Mouse (Mus musculus) G1E (cell line): ENCODE measurements at regions not wholly inside any gene's neighbourhood (a gene's known extent, or its start where the extent isn't known, plus 50 kb on each side); places are given as distances from the start of the nearest gene placed in this dataset.
"Not testable (repeated sequence)": the region's sequence is repeated elsewhere in the genome, so short reads cannot be mapped to it uniquely, and the experiment has no call there.

Source experiments
- ATAC-seq: 2 replicates; pipeline ENCODE4 v1.8.0; 2016; ENCODE audit warnings: mild to moderate bottlenecking; ENCODE audit not compliant: insufficient number of reproducible peaks, poor library complexity, low FRiP score, severe bottlenecking; ENCODE audit errors: extremely low read depth
- DNase-seq: peaks from one replicate; pipeline ENCODE4 v3.0.0; 2012; ENCODE audit warnings: low spot score
- H3K27me3 ChIP-seq: 2 replicates; pipeline ENCODE4 v1.6.1; 2012; ENCODE audit warnings: mild to moderate bottlenecking, low read length, inconsistent platforms; ENCODE audit not compliant: insufficient read depth
- H3K36me3 ChIP-seq: replicated peaks from 2 replicates; pipeline ENCODE3; 2012; ENCODE audit warnings: mild to moderate bottlenecking, inconsistent platforms
- H3K4me1 ChIP-seq: 2 replicates; pipeline ENCODE4 v1.6.1; 2012; ENCODE audit warnings: low read depth, low read length, inconsistent platforms, mixed read lengths; ENCODE audit not compliant: insufficient read depth
- H3K4me3 ChIP-seq: 2 replicates; pipeline ENCODE4 v1.5.1; 2012; ENCODE audit warnings: low read depth, mild to moderate bottlenecking, inconsistent platforms, low read length, moderate library complexity, mixed read lengths
- H3K9me3 ChIP-seq: replicated peaks from 2 replicates; pipeline ENCODE4 v1.6.1; 2012; ENCODE audit warnings: inconsistent platforms
- CTCF ChIP-seq: IDR thresholded peaks from 2 replicates; pipeline ENCODE4 v1.5.1; 2012; ENCODE audit warnings: low read depth, low read length, inconsistent platforms, mixed read lengths
- GATA1 ChIP-seq: IDR thresholded peaks from 2 replicates; pipeline ENCODE4 v1.6.1; 2012; ENCODE audit warnings: borderline replicate concordance, low read length, inconsistent platforms, mixed read lengths
- GATA2 ChIP-seq: IDR thresholded peaks from 2 replicates; pipeline ENCODE4 v1.6.1; 2012; ENCODE audit warnings: low read depth, low read length, inconsistent platforms, borderline replicate concordance
- POLR2AphosphoS5 ChIP-seq: IDR thresholded peaks from 2 replicates; pipeline ENCODE4 v1.6.1; 2012; ENCODE audit warnings: low read depth, low read length, inconsistent platforms; ENCODE audit not compliant: insufficient replicate concordance
- TAL1 ChIP-seq: conservative IDR thresholded peaks from 2 replicates; pipeline ENCODE4 v1.6.1; 2012; ENCODE audit warnings: low read depth, low read length, inconsistent platforms, mixed read lengths

- TF ChIP-seq CTCF (no peak), GATA1 (no peak), POLR2AphosphoS5 (no peak), GATA2 (no peak), TAL1 (no peak)
- no peak for ATAC-seq
- Histone ChIP-seq H3K4me1 (no peaks in the 10 kb centered on the region), H3K9me3 (peaks cover 8% of the 10 kb centered on the region), H3K36me3 (no peaks in the 10 kb centered on the region), H3K27me3 (no peaks in the 10 kb centered on the region), H3K4me3 (no peak overlapping the region)
- no peak for DNase-seq
Measured at GRCm38 (mm10) chr7:69167456-69167855, 418.4 kb upstream of the Arrdc4 start.

GRCm38 (mm10) chr7:69161916-69162315 lies 412.9 kb upstream of the Arrdc4 start:
- ATAC-seq = no peak
- no peak for TF ChIP-seq GATA2
- TF ChIP-seq TAL1 = no peak
- TF ChIP-seq GATA1 = no peak
- no peak for TF ChIP-seq CTCF
- no peak for TF ChIP-seq POLR2AphosphoS5
- Histone ChIP-seq H3K4me1 (no peaks in the 10 kb centered on the region), H3K27me3 (no peaks in the 10 kb centered on the region), H3K36me3 (no peaks in the 10 kb centered on the region), H3K9me3 (0 out of 2 replicates have a peak, but pooled peaks cover 2% of the 10 kb centered on the region), H3K4me3 (no peak overlapping the region)
- no peak for DNase-seq

GRCm38 (mm10) chr7:69142351-69142750 lies 393.3 kb upstream of the Arrdc4 start:
- 0 out of 2 replicates have a peak, but pooled peaks cover 3% of the 10 kb centered on the region for H3K9me3 ChIP-seq
- ATAC-seq (no peak), DNase-seq (no peak)
- H3K36me3 ChIP-seq = no peaks in the 10 kb centered on the region
- no peak overlapping the region for H3K4me3 ChIP-seq
- H3K4me1 ChIP-seq = no peaks in the 10 kb centered on the region
- no peak for TF ChIP-seq POLR2AphosphoS5
- TF ChIP-seq GATA2 = no peak
- no peak for TF ChIP-seq TAL1
- no peak for TF ChIP-seq GATA1
- TF ChIP-seq CTCF = no peak
- H3K27me3 ChIP-seq = no peaks in the 10 kb centered on the region

- Histone ChIP-seq H3K27me3 (no peaks in the 10 kb centered on the region), H3K36me3 (no peaks in the 10 kb centered on the region), H3K4me1 (no peaks in the 10 kb centered on the region), H3K4me3 (no peak overlapping the region), H3K9me3 (no peaks in the 10 kb centered on the region)
- ATAC-seq (no peak), DNase-seq (no peak)
- TF ChIP-seq GATA1 = no peak
- TF ChIP-seq TAL1 = no peak
- TF ChIP-seq GATA2 = no peak
- no peak for TF ChIP-seq CTCF
- no peak for TF ChIP-seq POLR2AphosphoS5
Measured at GRCm38 (mm10) chr7:69133441-69133840, 384.4 kb upstream of the Arrdc4 start.

- H3K9me3 ChIP-seq = peaks cover 14% of the 10 kb centered on the region
- not testable (repeated sequence) for H3K27me3 ChIP-seq, H3K4me1 ChIP-seq, H3K4me3 ChIP-seq, ATAC-seq, H3K36me3 ChIP-seq, DNase-seq
Measured at GRCm38 (mm10) chr7:69101770-69102169, 352.7 kb upstream of the Arrdc4 start.

- Histone ChIP-seq H3K9me3 (peaks cover 17% of the 10 kb centered on the region), H3K4me1 (no peaks in the 10 kb centered on the region), H3K4me3 (no peak overlapping the region), H3K27me3 (no peaks in the 10 kb centered on the region), H3K36me3 (no peaks in the 10 kb centered on the region)
- DNase-seq = no peak
- TF ChIP-seq TAL1 (no peak), CTCF (no peak), POLR2AphosphoS5 (no peak), GATA1 (no peak), GATA2 (no peak)
- ATAC-seq = no peak
Measured at GRCm38 (mm10) chr7:69097587-69098095, 348.6 kb upstream of the Arrdc4 start.

GRCm38 (mm10) chr7:69074780-69075179 lies 325.7 kb upstream of the Arrdc4 start:
- peaks cover 14% of the 10 kb centered on the region for H3K9me3 ChIP-seq
- DNase-seq (no peak), ATAC-seq (no peak)
- H3K4me1 ChIP-seq = no peaks in the 10 kb centered on the region
- no peak overlapping the region for H3K4me3 ChIP-seq
- no peaks in the 10 kb centered on the region for H3K36me3 ChIP-seq
- H3K27me3 ChIP-seq = no peaks in the 10 kb centered on the region
- no peak for TF ChIP-seq POLR2AphosphoS5
- no peak for TF ChIP-seq GATA1
- TF ChIP-seq CTCF = no peak
- TF ChIP-seq GATA2 = no peak
- no peak for TF ChIP-seq TAL1
